Mouse (Mus musculus) MEL (cell line): ENCODE measurements around the gene Uap1.

Experiments
- GABPA ChIP-seq: IDR thresholded peaks from 2 replicates; pipeline ENCODE4 v1.6.1; 2012; ENCODE audit warnings: low read depth, mild to moderate bottlenecking, inconsistent platforms, low read length, improper control_type of control experiment, moderate library complexity
- HCFC1 ChIP-seq: IDR thresholded peaks from 2 replicates; pipeline ENCODE4 v1.6.1; 2012; ENCODE audit warnings: low read depth, mild to moderate bottlenecking, inconsistent platforms, low read length, improper control_type of control experiment, moderate library complexity
- MEF2A ChIP-seq: IDR thresholded peaks from 2 replicates; pipeline ENCODE4 v1.6.1; 2014; ENCODE audit warnings: low read depth, mild to moderate bottlenecking, inconsistent platforms, low read length, improper control_type of control experiment; ENCODE audit not compliant: poor library complexity, insufficient replicate concordance, severe bottlenecking; ENCODE audit errors: extremely low read depth
- NELFE ChIP-seq: IDR thresholded peaks from 2 replicates; pipeline ENCODE4 v1.6.1; 2011; ENCODE audit warnings: low read depth, low read length, improper control_type of control experiment
- ZMIZ1 ChIP-seq: IDR thresholded peaks from 2 replicates; pipeline ENCODE4 v1.6.1; 2012; ENCODE audit warnings: low read depth, mild to moderate bottlenecking, inconsistent platforms, low read length, improper control_type of control experiment, moderate library complexity

GRCm38 (mm10) chr1:170167781-170168180 lies 7.0 kb downstream of the Uap1 start:
- TF ChIP-seq HCFC1 (no peak), MEF2A (no peak), NELFE (no peak), GABPA (no peak), ZMIZ1 (0 out of 2 replicates have a peak, but pooled peaks have one; percentile 8)
